Mouse (Mus musculus): ENCODE measurements at regions not wholly inside any gene's neighbourhood (a gene's known extent, or its start where the extent isn't known, plus 50 kb on each side); places are given as distances from the start of the nearest gene placed in this dataset.

- TF ChIP-seq CTCF (IDR thresholded peaks at IDR 0.05; ENCODE audit: low read depth) (no peak), EP300 (IDR thresholded peaks at IDR 0.05; ENCODE audit: low read depth) (no peak)
These were observed 53.0 kb upstream of the Shb start for GRCm38 (mm10) chr4:45585188-45585820.

Measured in liver, embryonic 14.5 days (tissue).